Mouse (Mus musculus): Measurements from ENCODE around the gene Nop56. TPM values are rescaled to one million over a fixed set of nuclear protein-coding genes. Genes with fewer than 3 reads are reported as not detected.

Nop56 gene
- total and polyA plus RNA-seq, 3 experiments, result 523 to 1,109 (median 725) TPM

GRCm38 (mm10) chr2:130293009-130293408 lies 18.8 kb downstream of the Nop56 start:
- DNase-seq (ENCODE audit: extremely low read depth), result no peak
- Histone ChIP-seq H3K4me3 (replicated peaks in 1 of 3; ENCODE audit: low read depth in 2 of 3, low read length in 2 of 3, poor library complexity in 1 of 3) (no peak overlapping the region), H3K27ac (ENCODE audit: insufficient read depth, low read depth) (no peak overlapping the region), H3K4me1 (ENCODE audit: control insufficient read depth in 1 of 2, insufficient read depth in 2 of 2) (peaks cover 15 to 36% of the 10 kb centered on the region in 2 experiments), H3K9me3 (replicated peaks; ENCODE audit: low read length) (no peaks in the 10 kb centered on the region), H3K79me2 (replicated peaks; ENCODE audit: control insufficient read depth, extremely low read depth, insufficient read depth, poor library complexity, severe bottlenecking) (no peaks in the 10 kb centered on the region), H3K27me3 (replicated peaks) (peaks cover 27% of the 10 kb centered on the region), H3K4me2 (ENCODE audit: insufficient read depth, low read depth, poor library complexity, severe bottlenecking) (no peak overlapping the region), H3K9ac (ENCODE audit: insufficient read depth, low read depth) (no peak overlapping the region), H3K36me3 (replicated peaks in 1 of 2; ENCODE audit: control insufficient read depth in 1 of 2, insufficient read depth in 1 of 2, low read length in 1 of 2) (peaks cover 2 to 8% of the 10 kb centered on the region in 2 experiments)
- in situ Hi-C loops (cut with MboI; ENCODE audit: low pct_ligation_motif_present, low pct_unique_long_range_greater_than_20kb, low sequenced_read_pairs), result loop anchor here (10.0 to 25.0 kb wide), 2 partner anchors 72 to 269 kb away; partner anchors contain the start of gene Mrps26
- TF ChIP-seq MXI1 (IDR thresholded peaks at IDR 0.05; ENCODE audit: low read depth, low read length) (no peak), IRF4 (IDR thresholded peaks at IDR 0.05; ENCODE audit: low read depth, low read length) (no peak), MEF2A (IDR thresholded peaks at IDR 0.05; ENCODE audit: borderline replicate concordance, low read depth, low read length) (no peak), ELF1 (IDR thresholded peaks at IDR 0.05; ENCODE audit: low read depth, low read length) (no peak), POLR2AphosphoS2 (IDR thresholded peaks at IDR 0.05; ENCODE audit: low read depth, low read length) (no peak), MYC (IDR thresholded peaks at IDR 0.05; ENCODE audit: low read depth, low read length) (no peak), USF1 (IDR thresholded peaks at IDR 0.05; ENCODE audit: low read depth, low read length) (no peak), PAX5 (IDR thresholded peaks at IDR 0.05; ENCODE audit: low read length) (no peak), NRF1 (IDR thresholded peaks at IDR 0.05; ENCODE audit: low read depth, low read length) (no peak), ZNF384 (IDR thresholded peaks at IDR 0.05; ENCODE audit: low read depth, low read length) (no peak), ZMIZ1 (IDR thresholded peaks at IDR 0.05; ENCODE audit: low read depth, low read length) (no peak), EP300 (IDR thresholded peaks at IDR 0.05; ENCODE audit: low read length) (no peak), GABPA (IDR thresholded peaks at IDR 0.05; ENCODE audit: insufficient replicate concordance, low read depth, low read length) (no peak), RCOR1 (conservative IDR thresholded peaks at IDR 0.05; ENCODE audit: low read depth, low read length) (no peak), HCFC1 (IDR thresholded peaks at IDR 0.05; ENCODE audit: low read depth, low read length) (no peak)
- dilution Hi-C loops (cut with MboI; ENCODE audit: extremely low pct_ligation_motif_present, extremely low pct_unique_long_range_greater_than_20kb, low sequenced_read_pairs), result no loop called here

GRCm38 (mm10) chr2:130293486-130293885 lies 19.3 kb downstream of the Nop56 start:
- TF ChIP-seq KAT2A (IDR thresholded peaks at IDR 0.05; ENCODE audit: insufficient replicate concordance, low read length), result no peak
- TF ChIP-seq EP300 (IDR thresholded peaks at IDR 0.05; ENCODE audit: low read length), result no peak
- TF ChIP-seq USF2 (conservative IDR thresholded peaks at IDR 0.05; ENCODE audit: low read depth, low read length), result no peak
- no peak for TF ChIP-seq MXI1 (IDR thresholded peaks at IDR 0.05; ENCODE audit: low read depth, low read length)
- no peak for TF ChIP-seq UBTF (IDR thresholded peaks at IDR 0.05; ENCODE audit: low read depth, low read length)
- no peak for TF ChIP-seq MAFK (IDR thresholded peaks at IDR 0.05; ENCODE audit: insufficient replicate concordance, low read length)
- TF ChIP-seq ETS1 (conservative IDR thresholded peaks at IDR 0.05; ENCODE audit: low read depth, low read length), result no peak
- peak; percentile 67 for DNase-seq (ENCODE audit: extremely low read depth)
- Histone ChIP-seq H3K4me3 (replicated peaks in 1 of 3; ENCODE audit: low read depth in 2 of 3, low read length in 2 of 3, poor library complexity in 1 of 3) (no peak overlapping the region), H3K36me3 (replicated peaks in 1 of 2; ENCODE audit: control insufficient read depth in 1 of 2, insufficient read depth in 1 of 2, low read length in 1 of 2) (peaks cover 2 to 8% of the 10 kb centered on the region in 2 experiments), H3K27me3 (replicated peaks) (peaks cover 32% of the 10 kb centered on the region), H3K27ac (ENCODE audit: insufficient read depth, low read depth) (no peak overlapping the region), H3K9me3 (replicated peaks; ENCODE audit: low read length) (no peaks in the 10 kb centered on the region), H3K79me2 (replicated peaks; ENCODE audit: control insufficient read depth, extremely low read depth, insufficient read depth, poor library complexity, severe bottlenecking) (no peaks in the 10 kb centered on the region), H3K4me2 (ENCODE audit: insufficient read depth, low read depth, poor library complexity, severe bottlenecking) (no peak overlapping the region), H3K9ac (ENCODE audit: insufficient read depth, low read depth) (no peak overlapping the region), H3K4me1 (ENCODE audit: control insufficient read depth in 1 of 2, insufficient read depth in 2 of 2) (peaks cover 15 to 36% of the 10 kb centered on the region in 2 experiments)
- in situ Hi-C loops (cut with MboI; ENCODE audit: low pct_ligation_motif_present, low pct_unique_long_range_greater_than_20kb, low sequenced_read_pairs), result loop anchor here (10.0 to 25.0 kb wide), 2 partner anchors 71 to 269 kb away; partner anchors contain the start of gene Mrps26
- dilution Hi-C loops (cut with MboI; ENCODE audit: extremely low pct_ligation_motif_present, extremely low pct_unique_long_range_greater_than_20kb, low sequenced_read_pairs), result no loop called here
